Mouse (Mus musculus): Measurements from ENCODE around the gene Rere. TPM values are rescaled to one million over a fixed set of nuclear protein-coding genes. Genes with fewer than 3 reads are reported as not detected.
"Not testable (repeated sequence)": the region's sequence is repeated elsewhere in the genome, so short reads cannot be mapped to it uniquely, and the experiment has no call there.

The Rere gene
- total RNA-seq, 2 experiments from 2014 or later, result 150 to 160 TPM

DNA sequence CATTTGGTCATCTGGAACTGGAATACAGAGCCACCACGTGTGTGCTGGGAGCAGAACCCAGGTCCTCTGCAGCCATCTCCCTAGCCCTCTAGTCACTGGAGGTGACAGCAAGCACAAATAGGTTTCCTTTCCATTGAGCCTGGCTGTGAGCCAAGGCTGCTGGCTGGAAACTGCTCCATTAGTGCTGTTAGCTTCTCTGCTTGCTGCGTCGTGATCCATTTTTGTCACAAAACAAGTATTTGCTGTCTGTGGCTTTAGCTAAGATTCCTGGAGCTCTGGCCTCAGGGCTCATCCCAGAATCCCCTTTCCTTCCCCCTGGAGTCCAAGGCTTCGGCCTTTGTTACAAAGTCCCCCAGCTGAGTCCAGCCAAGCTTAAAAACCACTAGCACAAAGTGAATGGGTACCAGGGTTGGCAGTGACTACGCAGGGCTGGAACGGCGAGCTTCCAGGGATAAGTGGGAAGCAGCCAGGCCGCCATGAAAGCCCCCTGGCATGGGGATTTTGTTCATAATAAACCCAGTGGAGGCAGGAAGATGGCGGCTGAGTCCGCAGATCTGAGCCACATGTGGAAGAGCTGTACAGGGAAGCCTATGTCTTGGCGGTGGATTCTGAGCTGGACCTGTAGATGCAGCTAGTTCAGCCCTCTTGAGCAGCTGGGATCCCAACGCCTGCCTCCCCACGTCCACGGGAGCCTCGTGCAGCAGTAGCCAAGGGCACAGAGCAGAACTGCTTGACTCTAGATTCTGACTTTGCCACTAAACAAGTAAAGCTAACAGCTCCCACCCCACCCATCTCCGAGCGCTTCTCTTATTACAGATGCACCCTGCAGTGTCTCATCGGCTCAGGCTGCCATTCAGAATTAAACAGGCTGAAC lies 30.7 kb upstream of the Rere start:
- DNase-seq (ENCODE audit: low spot score in 2 of 2), result no peak

DNA sequence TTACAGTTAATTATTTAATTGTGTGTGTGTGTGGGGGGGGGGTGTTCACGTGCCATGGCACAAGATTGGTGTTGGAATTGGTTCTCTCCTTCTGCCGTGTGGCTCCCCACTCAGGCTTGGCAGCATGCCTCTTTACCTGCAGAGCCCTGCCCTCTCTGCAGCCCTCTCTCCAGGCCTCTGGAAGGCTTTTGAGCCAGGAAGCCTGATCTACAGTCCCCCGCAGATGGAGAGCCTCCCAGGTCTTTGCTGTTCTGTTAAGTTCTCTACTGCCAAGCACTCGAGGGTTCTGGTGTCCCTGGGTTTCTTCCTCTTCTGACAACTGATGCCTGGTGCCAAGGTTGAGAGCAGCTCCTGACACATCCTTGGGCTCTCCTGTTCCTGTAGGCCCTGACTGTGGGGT lies 27.0 kb upstream of the Rere start:
- DNase-seq (ENCODE audit: low spot score in 2 of 2), result no peak

DNA sequence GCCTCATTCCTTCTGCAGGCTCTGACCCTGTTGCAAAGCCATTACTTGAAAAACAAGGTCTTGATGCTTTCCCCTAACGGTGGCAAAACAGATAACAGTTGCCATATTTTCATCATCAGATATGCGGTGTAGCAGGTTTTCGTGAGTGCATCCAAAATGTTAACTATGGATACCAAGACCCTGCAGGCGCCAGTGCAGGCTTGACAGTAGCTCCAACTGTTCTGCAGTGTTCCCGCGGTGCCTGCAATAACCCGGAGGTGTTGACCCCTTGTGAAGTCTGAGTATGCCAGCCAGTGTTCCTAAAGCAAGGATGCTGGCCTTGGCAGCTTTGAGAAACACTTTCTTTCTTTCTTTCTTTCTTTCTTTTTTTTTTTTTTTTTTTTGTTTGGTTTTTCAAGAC lies 26.3 kb upstream of the Rere start:
- no peak for DNase-seq (ENCODE audit: low spot score in 2 of 2)

DNA sequence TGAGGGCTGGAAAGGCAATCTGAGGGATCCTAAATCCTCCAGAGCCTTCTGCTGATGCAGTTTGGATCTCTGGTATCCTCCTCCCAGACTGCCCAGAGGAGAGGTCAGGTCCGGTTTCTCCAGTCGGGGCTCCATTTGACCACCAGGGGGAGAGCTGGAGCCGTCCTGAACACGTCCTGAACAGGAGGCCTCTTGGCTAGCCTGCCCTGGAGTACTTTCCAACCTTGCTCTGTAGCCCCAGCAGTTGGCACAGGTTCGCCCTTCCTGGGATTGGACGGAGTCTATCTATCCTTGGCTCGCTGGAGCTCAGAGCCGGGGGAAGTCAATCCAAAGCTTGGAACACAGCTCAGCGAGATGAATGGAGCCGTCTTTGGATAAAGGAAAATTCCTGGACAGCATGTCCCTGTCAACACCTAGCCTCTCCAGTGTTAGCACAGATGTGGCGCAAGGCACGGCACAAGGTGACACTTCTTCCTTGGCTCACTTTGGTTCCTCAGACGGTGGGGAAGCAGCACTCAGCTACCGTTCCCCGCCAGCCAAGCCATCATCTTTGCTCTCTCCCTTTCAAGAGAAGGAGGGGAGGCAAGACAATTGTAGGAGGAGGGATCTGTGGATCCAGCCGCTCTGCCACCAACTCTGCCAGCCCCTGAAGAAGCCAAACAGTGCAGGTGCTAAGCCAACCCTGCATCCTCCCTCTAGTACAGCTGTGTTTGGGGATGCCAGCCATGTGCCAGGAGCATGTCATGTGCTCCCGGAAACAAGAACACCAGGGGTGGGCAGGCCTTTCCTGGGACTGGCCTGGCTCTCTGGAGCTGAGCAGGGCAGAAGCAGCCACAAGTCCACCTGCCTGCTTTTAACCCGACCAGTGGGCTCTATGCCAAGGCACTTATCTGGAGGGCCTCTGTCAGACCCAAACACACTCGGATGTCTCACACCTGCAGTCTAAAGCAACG lies 23.9 kb upstream of the Rere start:
- DNase-seq (ENCODE audit: low spot score in 2 of 2), result peak; percentile 46 to 69

DNA sequence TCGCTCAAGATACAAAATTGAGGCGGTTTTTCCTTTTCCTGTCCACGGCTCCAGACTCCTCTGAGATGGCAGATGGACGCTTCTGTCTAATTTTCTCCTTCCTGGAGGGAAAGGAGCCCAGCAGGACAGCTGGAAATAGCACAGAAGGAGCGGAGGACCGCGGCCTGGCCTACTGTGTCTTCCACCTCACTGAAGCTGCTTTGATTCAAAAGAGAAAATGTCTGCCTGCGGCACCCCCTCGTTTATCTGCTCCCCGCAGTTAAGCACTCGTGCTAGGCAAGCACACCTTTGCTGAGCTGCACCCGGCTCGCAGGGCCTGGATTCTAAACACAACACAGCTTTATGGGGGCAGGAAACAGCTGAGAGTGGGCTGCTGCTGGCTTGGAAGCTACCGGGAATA lies 23.1 kb upstream of the Rere start:
- no peak for DNase-seq (ENCODE audit: low spot score in 2 of 2)

DNA sequence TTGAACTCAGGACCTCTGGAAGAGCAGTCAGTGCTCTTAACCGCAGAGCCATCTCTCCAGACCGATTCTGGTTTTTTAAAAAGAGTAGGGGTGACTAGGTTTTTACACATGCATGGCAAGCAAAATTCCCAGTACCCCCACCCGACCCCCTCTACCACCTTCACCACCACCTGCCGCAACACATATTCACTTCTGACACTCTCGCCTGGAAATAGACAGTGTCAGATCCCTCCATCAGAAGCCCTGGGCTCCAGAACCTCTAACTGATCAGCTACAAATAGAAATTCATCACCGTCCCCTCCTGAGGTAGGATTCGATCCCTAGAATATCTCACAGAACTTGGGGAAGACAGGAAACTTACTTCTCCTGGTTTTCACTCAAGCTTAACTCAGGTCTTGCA lies 21.9 kb upstream of the Rere start:
- DNase-seq (ENCODE audit: low spot score in 2 of 2), result no peak

DNA sequence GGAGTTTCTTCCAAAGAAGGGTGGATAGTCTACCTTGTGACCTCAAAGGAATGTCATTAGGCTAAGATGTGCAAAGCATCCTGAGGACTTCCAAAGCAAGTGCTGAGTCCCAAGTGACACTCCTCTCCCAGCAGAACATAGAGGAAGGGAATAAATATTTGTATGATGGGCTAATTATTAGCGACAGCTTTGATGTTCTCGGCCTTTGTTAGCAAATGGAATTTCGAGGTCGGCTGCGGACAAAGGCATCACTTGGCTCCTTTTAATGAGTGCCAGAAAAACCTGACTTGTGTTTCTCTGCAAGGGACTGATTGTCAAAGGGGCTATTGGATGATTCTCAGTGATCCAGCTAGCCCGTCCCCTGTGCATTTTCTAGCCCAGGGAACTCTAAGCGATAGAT lies 21.3 kb upstream of the Rere start:
- DNase-seq (ENCODE audit: low spot score in 2 of 2), result no peak

DNA sequence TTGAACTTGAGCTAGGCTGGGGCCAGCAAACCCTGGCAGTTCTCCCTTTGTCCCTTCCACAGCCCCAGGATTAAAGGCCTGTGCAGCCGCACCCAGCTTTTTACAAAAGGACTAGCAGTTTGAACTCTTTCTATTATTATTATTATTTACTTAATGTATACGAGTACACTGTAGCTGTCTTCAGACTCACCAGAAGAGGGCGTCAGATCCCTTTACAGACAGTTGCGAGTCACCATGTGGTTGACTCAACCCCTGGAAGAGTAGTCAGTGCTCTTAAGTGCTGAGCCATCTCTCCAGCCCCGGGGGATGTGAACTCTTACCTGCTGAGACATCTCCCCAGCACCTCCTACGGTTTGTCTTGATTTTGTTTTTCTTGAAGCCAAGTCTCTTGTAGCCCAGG lies 20.7 kb upstream of the Rere start:
- no peak for DNase-seq (ENCODE audit: low spot score in 2 of 2)

DNA sequence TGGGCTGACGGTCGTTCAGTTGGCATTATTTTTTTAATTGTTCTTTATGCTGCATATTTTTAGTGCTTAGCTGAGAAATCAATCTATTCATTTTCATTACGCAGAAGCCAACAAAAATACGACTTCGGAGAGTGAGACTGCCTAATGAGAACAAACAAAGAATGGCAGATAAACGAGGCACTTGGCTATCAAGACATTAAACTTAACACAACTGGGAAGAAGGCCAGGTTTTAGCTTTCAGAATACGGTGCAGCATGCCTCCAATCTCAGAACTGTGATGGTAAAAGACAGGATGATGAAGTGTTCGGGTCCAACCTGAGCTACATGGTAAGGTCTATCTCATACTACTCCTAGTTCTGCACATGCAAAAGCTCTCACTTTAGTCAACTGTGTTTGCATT lies 19.1 kb upstream of the Rere start:
- DNase-seq (ENCODE audit: low spot score in 2 of 2), result no peak

DNA sequence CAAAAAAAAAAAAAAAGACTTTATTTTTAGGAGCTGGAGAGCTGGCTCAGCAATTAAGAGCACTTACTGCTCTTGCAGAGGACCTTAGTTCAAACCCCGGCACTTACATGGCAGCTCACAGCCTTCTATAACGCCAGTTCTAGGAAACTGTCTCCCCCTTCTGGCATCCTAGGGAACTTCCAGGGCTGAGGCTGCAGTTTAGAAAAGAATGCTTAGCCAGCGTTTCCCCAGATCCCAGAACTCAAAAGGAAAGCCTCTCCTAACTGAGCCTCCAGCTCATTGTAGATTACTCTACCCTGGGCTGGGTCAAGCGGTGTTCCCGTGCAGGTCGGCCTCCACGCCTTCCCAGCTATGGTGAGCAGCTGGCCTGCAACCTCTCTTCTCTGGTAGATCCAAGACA lies 16.5 kb upstream of the Rere start:
- no peak for DNase-seq (ENCODE audit: low spot score in 2 of 2)

DNA sequence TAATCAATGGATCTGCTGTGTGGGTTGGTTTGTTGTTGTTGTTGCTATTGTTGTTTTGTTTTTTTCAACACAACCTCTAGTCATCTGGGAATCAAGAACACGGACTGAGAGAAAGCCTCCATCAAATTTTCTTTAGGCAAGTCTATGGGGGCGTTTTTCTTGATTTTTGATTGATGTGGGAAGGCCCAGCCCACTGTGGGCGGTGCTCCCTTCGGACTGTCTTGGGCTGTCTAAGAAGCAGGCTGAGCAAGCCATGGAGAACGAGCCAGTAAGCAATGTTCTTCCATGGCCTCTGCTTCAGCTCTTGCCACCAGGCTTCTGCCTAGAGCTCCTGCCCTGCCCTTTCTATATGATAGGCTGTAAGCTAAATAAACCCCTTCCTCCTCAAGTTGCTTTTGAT lies 16.0 kb upstream of the Rere start:
- DNase-seq (ENCODE audit: low spot score in 2 of 2), result no peak

DNA sequence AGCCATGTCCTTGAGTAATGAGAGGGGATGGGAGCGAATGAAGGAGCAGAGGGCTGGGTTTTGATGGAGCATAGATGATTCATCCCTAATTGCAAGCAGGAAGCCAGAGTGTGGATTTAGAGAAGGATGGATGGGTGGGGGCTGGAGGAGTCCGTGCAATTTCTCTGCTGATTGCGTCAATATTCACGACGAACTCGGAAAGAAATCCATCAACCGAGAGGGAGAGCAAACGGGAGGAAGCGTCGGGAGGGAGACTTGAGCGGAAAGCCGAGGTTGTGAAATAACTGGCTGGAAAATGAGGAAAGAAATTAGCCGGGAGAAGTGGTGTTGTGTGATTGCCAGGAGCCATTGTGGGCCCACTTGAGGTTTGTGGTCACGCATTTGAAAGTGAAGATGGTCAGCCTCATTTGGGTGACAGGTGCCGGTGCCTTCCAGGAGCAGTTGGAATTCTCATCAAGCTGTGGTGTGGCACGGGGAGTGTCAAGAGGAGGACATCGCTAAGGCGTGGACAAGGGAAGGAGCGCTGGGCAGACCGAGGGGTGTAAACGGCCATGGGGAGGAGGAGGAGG lies 14.7 kb upstream of the Rere start:
- no peak for DNase-seq (ENCODE audit: low spot score in 2 of 2)

DNA sequence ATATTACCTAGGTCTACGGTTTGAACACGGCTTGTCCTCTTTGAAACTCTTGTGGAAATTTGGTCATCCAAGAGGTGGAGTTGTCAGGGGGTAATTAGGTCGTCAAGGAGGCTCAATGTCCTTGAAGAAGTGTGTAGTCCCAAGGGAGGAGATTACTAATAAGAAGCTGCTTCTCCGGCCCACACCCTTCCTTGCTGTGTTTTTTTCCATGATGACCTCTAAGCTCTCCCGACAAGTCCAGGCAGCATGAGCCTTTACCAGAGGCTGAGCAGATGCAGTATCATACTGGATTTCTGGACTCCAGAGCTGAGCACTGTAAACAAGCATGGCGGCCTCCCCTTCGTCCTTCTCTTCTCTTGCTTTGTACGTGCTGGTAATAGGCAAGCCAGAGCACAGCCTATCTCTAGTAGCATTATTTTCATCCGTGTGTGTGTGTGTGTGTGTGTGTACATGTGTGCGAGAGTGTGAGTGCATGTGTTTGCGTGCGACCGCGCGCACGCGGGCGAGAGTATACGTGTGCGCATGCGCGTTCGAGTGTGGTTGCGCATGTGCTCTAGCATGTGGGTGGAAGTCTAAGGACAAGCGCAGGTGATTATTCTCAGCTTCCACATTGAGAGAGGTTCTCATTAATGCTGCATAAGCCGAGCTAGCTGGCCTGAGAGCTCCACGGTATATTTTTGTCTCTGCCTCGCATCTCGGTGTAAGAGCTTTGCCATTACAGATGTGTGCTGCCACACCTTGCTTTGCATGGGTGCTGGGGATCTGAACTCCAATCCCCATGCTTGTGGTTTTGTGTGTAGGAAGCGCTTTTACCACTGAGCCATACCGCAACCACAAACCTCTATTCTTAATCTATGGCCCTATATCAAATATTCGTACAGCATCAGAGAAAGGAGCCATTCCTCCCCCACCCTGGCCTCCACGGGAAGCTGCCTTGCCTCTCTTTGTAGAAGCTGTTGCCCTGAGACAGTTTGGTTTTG lies 12.5 kb upstream of the Rere start:
- DNase-seq (ENCODE audit: low spot score in 2 of 2), result no peak

DNA sequence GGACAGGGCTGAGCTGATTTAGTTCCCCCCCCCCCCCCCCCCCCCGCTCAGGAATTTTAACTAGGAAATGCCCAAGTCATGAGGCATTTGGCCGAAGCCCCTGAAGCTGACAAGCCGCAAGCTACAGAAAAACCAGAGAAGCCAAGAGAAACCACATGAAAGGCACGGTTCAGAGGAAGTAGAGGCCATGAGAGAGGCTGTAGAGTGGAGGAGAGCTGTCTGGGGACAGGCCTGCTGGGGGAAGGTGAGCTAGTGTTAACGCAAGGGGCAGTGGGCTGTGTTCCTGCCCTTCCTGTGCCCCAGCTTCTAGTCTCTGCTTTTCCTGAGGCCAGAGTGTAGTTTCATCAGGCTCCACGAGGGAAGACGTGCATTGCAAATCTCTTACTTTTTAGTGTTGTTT lies 11.8 kb upstream of the Rere start:
- no peak for DNase-seq (ENCODE audit: low spot score in 2 of 2)

DNA sequence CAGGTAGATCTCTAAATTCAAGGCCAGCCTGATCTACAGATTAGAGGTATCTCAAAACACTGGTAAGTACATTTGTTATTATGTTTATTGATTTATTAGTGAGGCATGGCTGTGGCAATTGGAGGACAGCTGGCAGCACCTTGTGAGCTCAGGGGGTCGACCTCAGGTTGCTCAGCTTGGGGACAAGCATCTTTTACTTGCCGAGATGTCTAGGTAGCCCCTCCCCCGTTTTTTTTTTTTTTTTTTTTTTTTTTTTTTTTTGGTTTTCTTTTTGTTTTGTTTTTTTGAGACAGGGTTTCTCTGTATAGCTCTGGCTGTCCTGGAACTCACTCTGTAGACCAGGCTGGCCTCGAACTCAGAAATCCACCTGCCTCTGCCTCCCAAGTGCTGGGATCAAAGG lies 10.7 kb upstream of the Rere start:
- not testable (repeated sequence) for DNase-seq (ENCODE audit: low spot score in 2 of 2)

DNA sequence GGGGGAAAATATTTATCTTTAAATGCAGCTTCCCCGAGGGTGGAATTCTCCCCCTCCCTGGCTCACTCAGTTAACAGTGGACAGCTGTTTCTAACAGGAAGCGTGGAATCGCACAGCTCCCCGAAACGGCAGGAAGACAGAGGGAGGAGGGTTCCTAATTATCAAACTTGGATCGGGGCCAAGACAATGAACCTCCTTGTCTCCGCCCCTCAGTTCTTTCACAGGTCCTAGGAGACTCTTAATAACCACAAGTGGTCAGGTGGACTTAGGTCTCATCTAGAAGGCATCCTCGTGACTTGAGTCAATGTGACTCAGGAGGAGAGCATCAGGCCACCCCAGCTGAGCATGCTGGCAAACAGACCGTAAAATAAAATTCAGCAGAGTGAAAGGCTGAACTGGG lies 8.7 kb upstream of the Rere start:
- no peak for DNase-seq (ENCODE audit: low spot score in 2 of 2)

DNA sequence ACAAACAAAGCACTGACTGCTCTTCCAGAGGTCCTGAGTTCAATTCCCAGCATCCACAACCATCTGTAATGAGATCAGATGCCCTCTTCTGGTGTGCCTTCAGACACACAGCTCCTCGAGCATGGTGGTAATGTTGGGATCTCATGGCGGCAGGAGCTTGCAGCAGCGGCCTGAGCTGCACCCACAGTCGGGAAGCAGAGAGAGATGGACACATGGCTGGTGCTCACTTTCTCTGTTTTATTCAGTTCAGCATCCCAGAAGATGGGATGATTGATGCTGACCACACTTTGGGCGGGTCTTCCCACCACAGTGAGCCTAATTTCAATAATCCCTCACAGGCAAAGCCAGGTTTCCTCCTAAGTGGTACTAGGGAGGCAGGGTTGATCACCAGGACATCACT lies 5.9 kb upstream of the Rere start:
- no peak for DNase-seq (ENCODE audit: low spot score in 2 of 2)

DNA sequence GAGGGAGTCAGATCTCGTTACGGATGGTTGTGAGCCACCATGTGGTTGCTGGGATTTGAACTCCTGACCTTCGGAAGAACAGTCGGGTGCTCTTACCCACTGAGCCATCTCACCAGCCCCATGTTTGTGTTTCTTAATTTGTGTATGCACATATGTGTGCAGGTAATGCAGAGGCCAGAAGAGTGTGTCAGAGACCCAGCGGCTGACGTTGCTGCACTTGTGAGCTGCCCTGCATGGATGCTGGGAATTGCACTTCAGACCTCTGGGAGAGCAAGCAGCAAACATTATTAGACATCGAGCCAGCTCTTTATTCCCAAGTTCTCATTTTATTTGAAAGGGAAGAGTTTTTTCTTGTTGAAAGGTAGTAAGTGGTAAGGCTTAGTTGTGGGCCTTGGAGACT lies 2.1 kb upstream of the Rere start:
- not testable (repeated sequence) for DNase-seq (ENCODE audit: low spot score in 2 of 2)

DNA sequence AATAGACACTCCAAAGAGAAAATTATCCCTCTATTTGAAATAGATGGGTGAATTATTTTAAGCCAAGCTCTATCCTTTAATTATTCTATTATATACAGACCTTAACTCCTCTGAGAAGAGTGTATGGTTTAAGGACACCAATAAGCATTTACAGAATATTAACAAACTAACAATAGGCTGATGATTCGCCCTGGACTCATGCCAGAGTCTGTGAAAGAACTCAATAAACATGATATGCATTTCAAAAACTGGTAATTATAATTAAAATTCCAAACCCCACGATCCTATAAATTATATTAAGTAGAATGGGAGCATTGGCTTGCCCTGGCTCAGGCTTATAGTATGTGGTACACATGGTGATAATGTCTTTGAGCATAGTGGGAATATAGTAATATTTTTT lies 1.4 kb upstream of the Rere start:
- no peak for DNase-seq (ENCODE audit: low spot score in 2 of 2)

DNA sequence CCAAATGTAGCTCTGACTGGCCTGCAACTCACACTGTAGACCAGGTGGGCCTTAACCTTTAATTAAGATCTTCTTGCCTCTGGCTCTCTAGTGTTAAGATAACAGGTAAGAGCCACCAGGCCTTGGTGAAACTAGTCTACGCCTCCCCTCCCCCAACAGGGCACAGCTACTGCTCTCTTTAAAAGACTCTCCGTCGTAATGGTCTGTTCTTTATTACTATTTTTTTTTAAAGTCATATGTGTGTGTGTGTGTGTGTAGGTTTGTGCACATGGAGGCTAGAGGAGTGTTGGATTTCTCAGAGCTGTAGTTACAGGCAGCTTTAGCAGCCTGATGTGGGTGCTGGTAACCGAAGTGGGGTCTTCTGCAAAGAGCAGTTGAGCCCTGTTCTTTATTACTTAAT lies 987 bp upstream of the Rere start:
- no peak for DNase-seq (ENCODE audit: low spot score in 2 of 2)

Data from adrenal gland, postnatal 4 days (tissue).